Mouse (Mus musculus) heart, adult 2 months (tissue): ENCODE results near the gene Dnajc22.

Experiments used
- CTCF ChIP-seq: fragments of 200-600 bp; IDR thresholded peaks from 2 replicates; pipeline ENCODE4 v1.8.1; 2022; ENCODE audit warnings: antibody characterized with exemption, mild to moderate bottlenecking, moderate library complexity
- EP300 ChIP-seq: fragments of 200-500 bp; IDR thresholded peaks from 2 replicates; pipeline ENCODE4 v1.6.1; 2011; ENCODE audit warnings: low read depth, low read length, control low read depth; ENCODE audit not compliant: insufficient read depth

DNA sequence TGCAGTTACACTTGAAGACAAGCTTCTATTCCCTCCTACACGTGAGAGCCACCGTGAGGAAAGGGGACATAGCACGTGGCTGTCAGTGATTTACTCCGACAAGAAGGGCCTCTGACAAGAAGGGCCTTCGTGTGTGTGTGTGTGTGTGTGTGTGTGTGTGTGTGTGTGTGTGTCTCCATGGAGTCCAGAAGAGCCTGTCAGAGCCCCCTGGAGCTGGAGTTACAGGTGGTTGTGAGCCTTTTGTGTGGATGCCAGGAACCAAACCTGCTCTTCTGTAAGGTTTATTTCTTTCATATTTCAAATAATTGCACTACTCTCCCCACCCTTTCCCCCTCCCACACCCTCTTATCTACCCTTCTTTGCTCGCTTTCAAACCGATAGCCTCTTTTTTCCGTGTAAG, 58.4 kb downstream of the Dnajc22 start:
- TF ChIP-seq CTCF (no peak), EP300 (no peak)
